Mouse (Mus musculus) c-Kit-positive CD71-negative TER-119-negative erythroid progenitor cells, embryonic 14.5 days (primary cell): ENCODE measurements around the gene Adtrp.

ENCODE experiments used
- DNase-seq: peaks from one replicate; pipeline ENCODE4 v3.0.0-alpha.2; 2013; ENCODE audit warnings: low read depth

Gene Adtrp

DNA sequence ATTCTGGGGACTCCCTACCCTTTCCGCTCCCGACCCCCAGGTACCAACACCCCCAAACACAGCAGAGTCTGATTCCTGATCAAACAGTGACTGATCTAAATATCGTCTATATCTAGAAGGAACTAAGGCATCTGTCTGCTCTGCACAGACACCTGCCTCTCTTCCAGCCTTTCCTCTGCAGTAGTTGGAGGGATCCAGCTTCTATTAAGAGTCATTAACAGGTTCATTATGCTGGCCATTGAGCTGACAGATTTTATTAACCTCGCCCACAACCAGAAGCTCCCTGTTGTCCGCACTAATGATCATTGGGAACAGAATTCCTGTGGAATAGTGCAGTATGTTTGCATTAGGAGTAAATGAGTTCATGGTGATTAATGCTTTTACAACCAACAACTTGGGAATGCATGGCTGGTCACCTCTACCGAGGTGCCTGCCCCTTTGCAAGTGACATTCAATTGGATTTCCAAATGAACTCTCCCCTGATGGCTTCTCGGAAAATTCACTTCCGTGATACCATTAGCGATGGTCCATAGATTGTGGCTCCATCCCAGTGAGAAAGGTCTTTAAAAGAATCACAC lies 67.8 kb downstream of the Adtrp start:
- DNase-seq: no peak

DNA sequence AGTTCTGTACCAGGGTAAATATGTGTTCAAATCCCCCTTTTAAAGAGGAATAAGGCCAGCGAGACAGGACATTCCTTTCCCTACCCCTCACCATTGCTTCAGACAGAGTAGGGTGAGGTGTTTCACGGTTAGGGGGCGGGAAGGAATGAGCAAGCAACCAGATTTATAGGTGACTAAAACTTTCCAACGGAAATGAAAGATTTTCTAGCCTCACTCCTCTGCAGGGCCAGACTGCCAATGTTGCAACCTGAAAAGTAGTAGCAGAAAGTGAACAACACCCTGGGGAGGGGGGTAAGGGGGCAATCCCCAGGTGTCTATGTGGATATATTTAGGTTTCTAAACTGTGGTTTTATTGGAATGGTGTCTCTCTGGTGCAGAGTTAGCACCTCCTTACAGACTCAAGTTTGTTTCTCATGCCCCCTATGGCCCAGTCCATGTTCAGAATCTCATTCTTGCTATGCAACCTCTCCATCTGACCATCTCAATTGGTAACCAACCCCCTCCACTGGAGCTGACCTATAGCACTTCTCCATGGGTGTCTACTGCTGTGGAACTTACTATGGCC lies 73.6 kb downstream of the Adtrp start:
- no peak for DNase-seq

DNA sequence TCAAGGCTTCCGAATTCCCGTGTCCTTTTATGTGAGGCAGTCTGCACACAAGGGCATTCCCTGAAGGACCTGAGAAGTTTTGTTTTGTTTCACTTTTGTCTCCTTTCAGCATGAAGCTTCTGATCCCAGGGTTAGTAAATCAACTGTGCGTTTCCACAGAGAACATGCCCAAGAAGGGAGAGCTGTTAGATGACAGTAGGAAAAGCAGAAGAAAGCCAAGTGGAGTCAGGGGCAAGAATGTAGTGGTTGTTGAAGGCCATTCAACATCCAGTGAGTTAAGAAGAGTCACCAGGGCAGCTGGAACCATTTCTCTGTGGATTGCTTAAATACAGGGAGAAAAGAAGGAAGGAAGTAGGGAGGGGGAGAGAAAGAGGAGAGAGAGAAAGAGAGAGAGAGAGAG lies 76.4 kb downstream of the Adtrp start:
- no peak for DNase-seq

DNA sequence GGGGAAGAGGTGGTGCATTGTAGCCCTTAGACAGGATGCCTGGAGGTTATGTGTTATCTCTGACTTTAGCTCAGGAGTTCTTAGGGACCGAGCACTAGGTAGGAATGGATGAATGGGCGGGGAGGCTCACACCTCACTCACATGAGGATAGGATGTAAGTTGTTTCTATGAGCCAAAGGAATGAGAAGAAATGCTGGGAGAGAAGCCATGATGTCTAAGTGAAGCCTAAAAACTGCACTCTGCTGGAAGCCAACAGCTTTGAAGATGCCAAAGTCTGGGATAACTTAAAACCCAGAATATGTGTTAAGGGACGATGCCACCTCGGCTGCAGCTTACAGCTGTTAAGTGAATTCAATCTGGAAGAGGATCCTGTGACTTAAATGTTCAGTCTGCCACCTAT lies 79.5 kb downstream of the Adtrp start:
- no peak for DNase-seq

DNA sequence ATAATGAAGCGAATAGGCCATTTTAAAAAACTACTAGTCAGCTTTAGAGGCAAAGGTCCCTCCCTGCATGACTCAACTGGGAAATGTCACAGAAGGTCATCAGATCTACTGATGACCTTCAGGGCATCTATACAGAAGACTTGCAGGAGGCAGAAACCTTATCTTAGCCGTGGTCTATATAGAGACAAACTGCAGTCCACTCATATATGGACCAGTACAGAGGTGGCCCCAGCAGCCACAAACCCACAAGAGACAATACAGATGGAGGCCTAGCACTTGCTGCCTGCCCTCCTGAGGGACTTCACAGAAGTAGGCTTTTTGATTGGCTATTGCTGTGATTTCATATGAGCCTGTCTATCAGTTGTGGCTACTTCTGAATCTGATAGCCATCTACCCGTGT lies 85.5 kb downstream of the Adtrp start:
- DNase-seq: no peak

DNA sequence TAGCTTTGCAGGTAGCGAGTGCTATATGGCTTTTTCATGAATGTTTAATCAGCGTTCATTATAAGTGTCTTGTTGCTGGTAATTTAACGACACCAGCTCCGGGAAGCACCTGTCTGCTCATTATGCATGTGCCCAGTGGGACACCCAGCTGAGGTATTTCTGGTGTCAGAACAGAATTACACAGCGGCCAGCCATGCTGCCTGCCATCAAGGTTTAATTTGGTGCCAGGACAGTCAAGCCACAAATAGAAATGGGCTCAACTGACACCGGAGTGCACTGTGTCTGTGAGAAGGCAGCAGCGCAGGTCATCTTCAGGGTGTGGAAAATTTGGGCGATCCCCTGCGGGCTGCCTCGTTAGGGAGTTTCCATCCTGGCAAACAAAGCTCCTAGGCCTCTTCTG lies 87.0 kb downstream of the Adtrp start:
- DNase-seq: no peak

DNA sequence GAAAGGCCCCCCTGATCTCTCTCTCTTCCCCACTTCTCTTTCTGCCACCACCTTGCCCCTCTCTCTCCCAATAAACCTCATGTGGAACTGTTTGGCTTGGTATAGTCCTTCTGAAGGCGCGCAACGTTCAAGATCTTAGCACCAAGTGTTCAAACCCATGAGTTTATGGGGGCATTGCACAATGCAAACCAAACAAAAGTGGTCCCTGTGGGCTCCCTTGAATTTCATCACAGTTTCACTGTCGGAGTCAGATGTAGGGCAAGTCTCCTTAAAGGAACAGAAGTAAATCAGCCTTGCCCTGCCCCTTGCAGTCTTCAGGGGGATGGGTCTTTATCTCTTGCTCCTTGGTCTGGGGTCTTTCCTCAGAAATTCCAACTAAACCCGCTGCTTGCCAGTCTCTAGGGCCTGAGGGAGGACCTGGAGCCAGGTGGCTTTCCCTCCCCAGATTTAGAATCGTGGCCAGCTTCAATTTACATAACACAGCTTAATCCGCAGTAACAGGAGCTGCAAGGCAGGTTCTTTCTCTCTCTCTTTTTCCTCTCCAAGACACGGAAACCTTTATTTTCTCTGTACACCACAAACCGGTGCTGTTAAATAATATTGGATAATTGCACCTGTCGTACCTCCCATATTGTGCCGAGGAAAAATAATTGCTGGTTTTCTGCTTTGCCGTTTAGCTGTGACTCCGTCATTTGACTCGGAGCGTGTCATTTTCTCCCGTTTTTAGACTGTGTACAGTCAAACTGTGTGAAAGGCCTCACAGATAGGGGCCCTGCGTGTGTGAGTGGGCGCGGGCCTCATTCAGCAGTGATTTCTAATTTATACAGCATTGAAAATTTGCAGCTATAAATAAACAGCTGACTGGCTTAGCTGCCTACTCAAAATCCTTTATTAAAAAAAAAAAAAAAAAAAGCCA lies 88.7 kb downstream of the Adtrp start:
- DNase-seq: no peak

DNA sequence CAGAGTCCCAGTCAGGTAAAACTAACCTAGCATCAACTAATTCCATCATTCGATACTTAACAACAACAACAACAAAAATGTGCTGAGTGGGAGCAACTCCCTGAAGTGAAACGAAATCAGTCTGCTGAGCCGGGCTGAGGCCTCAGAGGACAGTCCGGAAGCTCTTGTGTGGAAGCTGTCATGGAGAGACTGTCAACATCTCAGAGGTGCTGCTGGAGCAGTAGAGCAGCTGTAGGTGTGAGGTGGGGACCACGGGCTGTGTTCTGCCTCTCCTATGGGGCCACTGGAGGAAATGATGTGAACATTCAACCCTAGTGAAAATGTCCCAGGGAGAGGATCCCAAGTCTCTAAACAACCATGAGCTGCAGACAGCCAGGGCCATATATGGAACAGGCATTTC lies 94.4 kb downstream of the Adtrp start:
- DNase-seq: no peak

DNA sequence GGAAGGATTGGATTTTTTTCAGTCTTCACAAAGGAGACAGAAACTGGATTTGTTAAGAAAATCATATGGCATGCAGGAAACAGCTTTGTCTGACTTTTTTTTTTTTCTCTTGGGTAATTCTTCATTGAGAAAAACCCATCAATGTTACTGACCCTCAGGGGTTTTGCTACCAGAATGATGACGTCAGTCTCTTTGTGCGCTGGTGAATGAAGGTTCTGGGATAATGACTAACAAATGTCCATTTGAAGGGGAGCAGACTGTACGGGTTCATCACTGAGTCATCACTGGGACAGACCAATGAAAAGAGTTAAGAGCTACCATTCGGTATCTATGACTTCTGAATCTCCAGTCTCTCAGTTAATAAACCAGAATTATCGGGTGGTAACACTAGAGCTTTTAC lies 97.0 kb downstream of the Adtrp start:
- no peak for DNase-seq

DNA sequence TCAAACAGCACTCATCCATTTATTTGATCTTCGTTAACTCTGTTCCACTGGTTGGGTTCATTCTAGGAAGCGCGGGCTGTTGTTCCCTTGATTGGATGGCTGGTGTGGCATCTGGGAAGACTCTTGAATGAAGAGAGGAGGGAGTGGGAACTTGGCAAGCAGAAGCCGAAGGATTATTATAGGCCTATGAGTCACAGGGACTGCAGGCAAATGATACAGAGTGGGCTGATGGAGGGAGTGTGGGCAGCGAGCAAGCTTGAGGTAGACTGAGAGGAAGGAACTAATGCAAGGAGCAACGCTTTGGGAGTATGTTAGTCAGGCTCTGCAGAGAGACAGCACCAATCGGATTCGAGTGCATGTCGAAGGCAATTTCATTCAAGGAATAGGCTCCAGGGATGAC lies 98.6 kb downstream of the Adtrp start:
- DNase-seq: no peak

DNA sequence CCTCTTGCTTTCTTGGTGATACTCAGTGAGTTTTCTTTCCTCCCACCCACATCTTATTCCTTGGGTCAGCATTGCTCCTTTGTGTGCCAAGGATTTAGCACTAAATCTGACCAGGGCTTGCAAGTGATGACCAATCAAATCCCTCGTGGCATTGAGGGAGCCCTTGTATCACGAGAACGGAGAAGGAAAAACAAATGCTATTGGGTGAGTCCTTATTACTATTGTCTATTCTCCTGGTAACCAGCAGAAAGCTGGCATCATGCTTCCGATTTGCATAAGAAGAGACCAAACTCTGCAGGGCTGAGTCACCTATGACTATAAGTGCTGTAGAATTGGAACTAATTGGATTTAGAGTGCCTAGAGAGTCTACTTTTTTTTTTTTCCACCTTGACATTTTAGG lies 99.8 kb downstream of the Adtrp start:
- DNase-seq: no peak

DNA sequence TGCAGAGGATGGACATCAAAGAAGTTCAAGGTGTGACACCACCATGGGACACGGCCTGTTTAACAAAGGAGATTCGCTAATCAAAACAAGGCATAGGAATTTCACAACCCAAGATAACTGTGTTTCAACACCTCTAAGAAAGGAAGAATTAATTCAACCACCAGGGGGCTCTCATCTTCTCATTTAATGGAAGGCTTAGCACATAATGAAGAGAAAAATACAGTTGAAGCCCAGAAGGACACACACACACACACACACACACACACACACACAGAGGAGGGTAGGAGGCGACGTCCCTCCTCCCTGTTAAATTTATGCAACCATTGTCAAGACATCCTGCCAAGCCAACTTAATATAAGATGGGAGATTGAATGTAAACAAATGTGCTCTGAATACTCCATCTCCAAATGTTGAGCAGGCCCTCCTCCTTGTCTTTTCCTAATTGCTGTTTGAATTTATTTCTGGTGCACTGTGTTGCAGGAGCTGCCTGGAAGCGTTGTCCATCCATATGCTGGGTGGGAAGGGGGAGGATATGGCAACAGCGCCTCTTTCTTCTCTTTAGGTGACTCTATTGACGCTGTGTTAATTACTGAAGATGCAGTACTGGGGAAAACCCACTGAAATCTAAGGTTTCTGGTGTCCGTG lies 100.4 kb downstream of the Adtrp start:
- peak; percentile 50 for DNase-seq

DNA sequence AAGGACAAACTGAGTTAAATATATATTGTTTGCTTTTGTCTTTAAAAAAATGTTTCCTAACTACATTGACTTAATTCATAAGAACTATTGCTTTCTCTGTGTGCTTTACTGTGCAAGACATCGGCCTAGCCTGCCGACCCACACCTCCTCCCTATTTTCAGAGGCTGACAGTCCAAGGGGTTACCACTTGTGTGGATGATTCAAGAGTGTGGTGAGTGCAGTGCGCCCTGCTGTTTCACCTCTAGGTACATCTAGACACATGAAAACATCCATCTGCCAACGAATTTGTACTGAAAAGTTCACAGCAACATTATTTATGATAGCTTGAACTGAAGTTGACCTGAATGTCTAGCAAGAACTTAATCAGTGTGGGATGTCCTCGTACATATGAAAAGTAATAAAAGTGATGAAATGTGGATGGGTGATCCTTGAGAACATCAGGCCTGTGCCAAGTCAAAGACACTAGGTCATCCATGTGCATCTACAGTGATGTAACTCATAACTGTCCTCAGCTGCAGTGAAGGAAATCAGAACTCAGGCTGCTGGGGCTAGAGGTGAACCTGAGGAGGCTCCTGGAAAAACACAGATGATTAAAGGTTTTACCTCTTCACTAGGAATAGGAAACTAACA lies 106.9 kb downstream of the Adtrp start:
- DNase-seq: no peak

DNA sequence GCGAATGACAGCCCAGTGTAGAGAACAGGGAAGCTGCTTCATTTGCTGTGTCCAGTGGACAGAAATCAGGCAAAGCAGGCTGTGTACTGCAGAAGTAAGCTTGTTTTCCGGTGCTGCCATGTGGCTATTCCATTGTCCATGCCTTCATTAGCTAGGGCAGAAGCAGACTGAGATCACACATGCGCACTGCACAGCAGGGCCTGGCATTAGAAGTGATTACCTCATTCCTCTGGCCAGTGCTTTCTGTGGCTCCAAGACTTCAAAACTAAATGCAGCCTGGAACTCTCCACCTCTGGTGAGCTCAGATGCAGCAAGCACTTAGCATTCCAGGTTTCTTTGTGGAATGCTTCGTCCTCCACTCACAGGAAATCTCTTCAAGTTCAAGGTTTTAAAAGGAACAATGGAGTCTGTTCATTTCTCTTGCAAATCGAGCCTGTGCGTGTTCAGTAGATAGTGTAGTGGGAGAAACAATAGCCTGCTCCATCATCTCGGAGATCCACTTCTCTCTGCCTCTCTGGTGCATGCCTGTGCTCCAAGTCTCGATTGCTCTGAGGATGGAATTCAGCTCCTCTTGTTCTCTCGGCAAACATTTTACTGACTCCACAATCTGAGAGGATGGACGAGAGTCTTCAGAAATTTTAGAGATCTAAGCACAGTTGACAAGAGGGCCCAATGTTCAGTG lies 109.7 kb downstream of the Adtrp start:
- DNase-seq: no peak

DNA sequence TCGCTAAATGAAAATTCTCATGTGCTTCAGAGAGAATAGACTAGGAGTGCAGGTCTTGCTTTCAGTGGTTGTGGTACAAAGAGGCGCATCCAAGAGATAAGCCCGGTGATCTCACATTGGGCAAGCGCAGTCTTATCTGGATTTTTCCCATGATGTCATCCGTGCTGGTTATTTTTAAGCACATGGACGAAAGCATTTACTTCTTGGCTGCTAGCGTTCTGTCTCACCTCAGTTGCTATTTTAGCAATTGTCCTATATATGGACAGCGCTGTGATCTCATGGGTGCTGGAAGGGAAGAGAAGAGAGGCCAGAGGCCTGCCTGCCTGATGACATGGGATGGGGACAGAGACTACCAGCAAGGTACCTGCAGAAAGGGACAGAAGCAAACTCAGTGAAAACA lies 117.8 kb downstream of the Adtrp start:
- DNase-seq: no peak

DNA sequence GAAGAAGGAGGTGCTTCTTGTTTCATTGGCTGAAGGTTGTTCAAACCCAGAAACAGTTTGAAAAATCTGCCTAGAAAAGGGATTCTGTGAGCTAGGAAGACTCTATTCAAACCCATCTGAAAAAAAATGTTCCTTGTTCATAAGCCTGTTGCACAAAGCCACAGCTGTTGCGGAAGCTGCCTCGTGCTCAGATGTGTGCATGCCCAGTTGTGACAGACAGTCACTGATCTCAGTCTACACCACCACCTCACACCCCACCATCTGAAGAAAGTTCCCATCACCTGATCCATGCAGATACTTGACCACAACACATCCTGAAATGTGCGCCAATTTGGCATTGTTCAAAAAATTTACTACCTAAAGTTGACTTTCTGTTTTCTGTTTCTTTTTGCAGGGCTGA lies 119.7 kb downstream of the Adtrp start:
- no peak for DNase-seq

DNA sequence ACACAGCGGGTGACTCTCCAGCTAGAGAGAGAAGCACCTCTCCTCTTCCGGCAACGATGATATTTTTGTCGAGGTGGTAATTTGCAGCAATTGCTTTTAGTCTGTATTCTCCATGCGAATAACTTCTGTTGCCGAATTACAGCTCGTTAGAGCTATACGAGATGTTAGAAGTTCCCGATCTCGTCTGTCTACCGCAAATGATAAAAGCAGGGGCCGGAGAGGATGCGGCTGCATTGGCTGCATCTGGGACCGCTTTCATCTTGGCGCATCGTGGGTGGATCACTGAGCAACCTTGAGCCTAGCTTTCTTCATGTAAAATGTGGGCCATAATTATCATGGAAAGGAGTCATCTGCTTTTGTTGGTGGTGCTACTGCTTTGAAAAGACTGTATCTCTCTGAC lies 128.2 kb downstream of the Adtrp start:
- DNase-seq: no peak

DNA sequence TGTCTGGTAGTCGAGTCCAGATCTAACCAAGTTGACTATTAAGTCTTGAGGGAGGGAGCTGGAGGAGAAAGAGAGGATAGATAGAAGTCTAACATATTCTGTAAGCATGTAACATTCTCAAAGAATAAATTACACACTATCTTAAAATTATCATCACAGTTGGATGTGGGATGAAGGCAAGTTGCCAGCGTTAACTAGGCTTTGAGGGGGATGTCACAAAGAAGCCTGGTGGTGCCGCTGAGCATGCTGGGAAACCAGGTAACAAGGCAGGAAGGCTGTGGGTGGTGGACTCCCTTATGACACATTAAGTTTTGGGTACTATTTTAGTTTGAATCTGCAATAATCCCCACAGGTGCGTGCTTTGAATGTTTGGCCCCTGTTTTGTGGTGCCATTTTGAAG lies 129.4 kb downstream of the Adtrp start:
- DNase-seq: no peak
